Mouse (Mus musculus) central nervous system, embryonic 11.5 days (tissue): Measurements from ENCODE around the gene DXBay18. TPM values are rescaled to one million over a fixed set of nuclear protein-coding genes. Genes with fewer than 3 reads are reported as not detected.

Source experiments
- polyA plus RNA-seq: library from polyadenylated mRNA; depleted of rRNA; stranded (reverse); fragments of >200 nt; gene quantifications from 2 replicates; pipeline ENCODE4 v1.2.3, GENCODE M21; 2012; rRNA removed

Gene DXBay18
- polyA plus RNA-seq: 0.04 TPM in 1 of 2 replicates, not detected in the other

DNA sequence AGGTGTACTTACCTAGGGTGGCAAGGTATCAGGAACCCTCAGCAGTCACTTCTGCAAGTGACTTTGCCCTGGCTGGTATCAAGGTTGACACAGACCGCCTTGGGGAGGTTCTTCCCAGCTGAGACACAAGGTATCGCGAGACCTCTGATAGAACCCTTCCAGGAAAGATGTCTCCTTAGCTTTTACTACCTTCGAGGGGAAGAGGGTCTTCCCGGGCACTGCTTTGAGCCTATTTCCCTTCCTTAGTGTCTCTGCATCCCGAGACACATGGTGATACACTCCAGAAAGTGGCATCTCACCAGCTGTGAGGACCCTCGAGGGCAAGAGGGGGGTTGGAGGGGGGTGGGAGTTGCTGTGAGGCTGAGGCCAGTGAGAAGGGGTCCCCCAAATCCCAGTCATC, at the start of gene DXBay18:
TSS of gene DXBay18 (minus strand) at position 101 of the 400 bp plus-strand sequence.

GRCm38 (mm10) chrX:73191934-73192333, 42.7 kb upstream of the DXBay18 start, which contains the start of gene Xlr3b:
Gene Xlr3b (plus strand): TSS chrX:73192207.

GRCm38 (mm10) chrX:73176889-73177288, 27.6 kb upstream of the DXBay18 start, which contains the start of gene Spin2d:
Gene Spin2d (minus strand): TSS chrX:73176989.

DNA sequence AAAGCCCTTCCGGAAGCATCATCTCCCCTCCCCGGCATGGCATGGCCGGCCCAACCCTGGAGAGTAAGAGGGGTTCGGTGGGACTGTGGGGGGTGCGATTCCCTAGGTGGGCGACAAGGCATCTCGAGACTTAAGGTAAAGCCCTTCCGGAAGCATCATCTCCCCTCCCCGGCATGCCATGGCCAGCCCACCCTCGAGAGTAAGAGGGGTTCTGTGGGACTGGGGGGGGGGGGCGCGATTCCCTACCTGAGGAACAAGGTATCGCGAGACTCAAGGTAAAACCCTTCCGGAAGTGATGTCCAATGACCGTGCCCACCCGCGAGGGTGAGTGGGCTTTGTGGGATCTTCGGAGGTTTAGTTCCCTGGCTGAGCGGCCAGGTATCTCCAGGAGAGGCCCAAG, 754 bp downstream of the DXBay18 start, which contains the start of gene Xlr5b:
TSS of gene Xlr5b (plus strand) at position 301 of the 400 bp plus-strand sequence.

DNA sequence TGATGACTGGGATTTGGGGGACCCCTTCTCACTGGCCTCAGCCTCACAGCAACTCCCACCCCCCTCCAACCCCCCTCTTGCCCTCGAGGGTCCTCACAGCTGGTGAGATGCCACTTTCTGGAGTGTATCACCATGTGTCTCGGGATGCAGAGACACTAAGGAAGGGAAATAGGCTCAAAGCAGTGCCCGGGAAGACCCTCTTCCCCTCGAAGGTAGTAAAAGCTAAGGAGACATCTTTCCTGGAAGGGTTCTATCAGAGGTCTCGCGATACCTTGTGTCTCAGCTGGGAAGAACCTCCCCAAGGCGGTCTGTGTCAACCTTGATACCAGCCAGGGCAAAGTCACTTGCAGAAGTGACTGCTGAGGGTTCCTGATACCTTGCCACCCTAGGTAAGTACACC, 32.5 kb downstream of the DXBay18 start, which contains the start of gene Gm14685:
TSS of gene Gm14685 (plus strand) at position 301 of the 400 bp plus-strand sequence.

GRCm38 (mm10) chrX:73096941-73097508, 52.2 kb downstream of the DXBay18 start, which contains the start of gene Xlr3a:
Gene Xlr3a (minus strand): TSS chrX:73097095.

Other genes with a start within 250 kb of the DXBay18 start
- gene Cetn2, start 231.0 kb downstream of the DXBay18 start, polyA plus RNA-seq: 51.8 and 79.7 TPM in 2 replicates
- gene Nsdhl, start 230.9 kb downstream of the DXBay18 start, polyA plus RNA-seq: 29.0 and 46.0 TPM in 2 replicates
- gene Zfp185, start 162.1 kb downstream of the DXBay18 start, polyA plus RNA-seq: 2.4 and 4.9 TPM in 2 replicates
- gene Pnma5, start 112.3 kb downstream of the DXBay18 start, polyA plus RNA-seq: 0.04 TPM in 2 replicates
- 2.8 and 3.4 TPM in 2 replicates for gene Pnma3, start 84.7 kb downstream of the DXBay18 start, polyA plus RNA-seq
- 0.71 and 2.6 TPM in 2 replicates for gene Xlr4a, start 67.0 kb downstream of the DXBay18 start, polyA plus RNA-seq
- gene Xlr3a, start 52.4 kb downstream of the DXBay18 start, polyA plus RNA-seq: 1.7 and 3.5 TPM in 2 replicates
- 0.16 and 0.46 TPM in 2 replicates for gene Gm14685, start 32.4 kb downstream of the DXBay18 start, polyA plus RNA-seq
- gene Xlr5b, start 654 bp downstream of the DXBay18 start, polyA plus RNA-seq: not detected in 2 replicates
- gene Spin2d, start 27.5 kb upstream of the DXBay18 start, polyA plus RNA-seq: not detected in 2 replicates
- 9.6 and 11.1 TPM in 2 replicates for gene Xlr3b, start 42.8 kb upstream of the DXBay18 start, polyA plus RNA-seq
- 0.48 and 0.92 TPM in 2 replicates for gene Xlr4b, start 64.9 kb upstream of the DXBay18 start, polyA plus RNA-seq
- gene F8a, start 78.8 kb upstream of the DXBay18 start, polyA plus RNA-seq: 6.0 and 6.8 TPM in 2 replicates
- 0.78 TPM in 1 of 2 replicates, not detected in the other for gene Xlr4c, start 93.7 kb upstream of the DXBay18 start, polyA plus RNA-seq
- gene Xlr3c, start 115.9 kb upstream of the DXBay18 start, polyA plus RNA-seq: 0.06 and 0.14 TPM in 2 replicates
- 0.05 TPM in 1 of 2 replicates, not detected in the other for gene Xlr5a, start 143.5 kb upstream of the DXBay18 start, polyA plus RNA-seq
- not detected in 2 replicates for gene Xlr5c, start 143.5 kb upstream of the DXBay18 start, polyA plus RNA-seq
- gene Gm45015, start 187.4 kb upstream of the DXBay18 start, polyA plus RNA-seq: not detected in 2 replicates
- 14.2 and 28.7 TPM in 2 replicates for gene Zfp275, start 193.2 kb upstream of the DXBay18 start, polyA plus RNA-seq
- gene Gm18336, start 249.3 kb upstream of the DXBay18 start, polyA plus RNA-seq: 0.09 and 0.25 TPM in 2 replicates